Mouse (Mus musculus) midbrain, embryonic 11.5 days (tissue): Measurements from ENCODE around the gene Psmd13. TPM values are rescaled to one million over a fixed set of nuclear protein-coding genes. Genes with fewer than 3 reads are reported as not detected.

Source experiments
- ATAC-seq: fragments of 200-750 bp; cut with Nextera tagmentation; 2 replicates; pipeline ENCODE4 v1.8.0; 2017; ENCODE audit warnings: moderate TSS enrichment, moderate library complexity; ENCODE audit not compliant: low FRiP score
- DNase-seq: peaks from one replicate; pipeline ENCODE4 v3.0.0; 2015; ENCODE audit warnings: low spot score; ENCODE audit errors: missing footprints
- H3K27ac ChIP-seq: fragments of 300-500 bp; sonication (generic); 2 replicates; pipeline ENCODE4 v1.5.1; 2014; ENCODE audit warnings: low read depth, low read length
- H3K27me3 ChIP-seq: fragments of 300-500 bp; sonication (generic); 2 replicates; pipeline ENCODE4 v1.6.1; 2014; ENCODE audit warnings: mild to moderate bottlenecking, low read length, moderate library complexity, mixed read lengths; ENCODE audit not compliant: control insufficient read depth, insufficient read depth
- H3K36me3 ChIP-seq: fragments of 300-500 bp; sonication (generic); 2 replicates; pipeline ENCODE4 v1.6.1; 2014; ENCODE audit warnings: mild to moderate bottlenecking, low read length, moderate library complexity, mixed read lengths; ENCODE audit not compliant: control insufficient read depth, insufficient read depth
- H3K4me1 ChIP-seq: fragments of 300-500 bp; sonication (generic); 2 replicates; pipeline ENCODE4 v1.6.1; 2014; ENCODE audit warnings: low read length; ENCODE audit not compliant: control insufficient read depth, insufficient read depth
- H3K4me2 ChIP-seq: fragments of 300-500 bp; sonication (generic); 2 replicates; pipeline ENCODE4 v1.6.1; 2014; ENCODE audit warnings: mild to moderate bottlenecking, moderate library complexity
- H3K4me3 ChIP-seq: fragments of 300-500 bp; sonication (generic); 2 replicates; pipeline ENCODE4 v1.5.1; 2014; ENCODE audit warnings: low read depth, low read length
- H3K9ac ChIP-seq: fragments of 300-500 bp; sonication (generic); 2 replicates; pipeline ENCODE4 v1.6.1; 2014; ENCODE audit warnings: low read length
- H3K9me3 ChIP-seq: fragments of 300-500 bp; sonication (generic); 2 replicates; pipeline ENCODE4 v1.6.1; 2016; ENCODE audit warnings: low read length; ENCODE audit not compliant: control insufficient read depth
- WGBS: fragments of 180-500 bp; shearing (Covaris S2); extraction: QIAGEN DNeasy Blood & Tissue Kit; methylation state at CpG from one replicate; pipeline ENCODE4 v1.1.7; 2014; 5-methylcytosine and 5-hydroxymethylcytosine counted together
- polyA plus RNA-seq: library from polyadenylated mRNA; unstranded; fragments of >200 nt; fragmentation: Nextera tagmentation; extraction: Ambion mirVana; gene quantifications from 2 replicates; pipeline ENCODE4 v1.2.1, GENCODE M21; 2014

Psmd13 gene
- polyA plus RNA-seq, 1 experiment from 2014 or later: 173 TPM

GRCm38 (mm10) chr7:140855181-140855580 lies 26.6 kb upstream of the Psmd13 start:
- Histone ChIP-seq H3K27me3 (no peaks in the 10 kb centered on the region), H3K27ac (no peak overlapping the region), H3K36me3 (peaks cover 4% of the 10 kb centered on the region), H3K4me2 (peak overlapping the region; percentile 99), H3K9ac (peak overlapping the region; percentile 92; the same call in 1 of the 2 replicates), H3K9me3 (no peaks in the 10 kb centered on the region), H3K4me3 (peak overlapping the region; percentile 75), H3K4me1 (peaks cover 17% of the 10 kb centered on the region)
- 74% methylated on average over 9 of the region's 9 CpGs for WGBS
- peak; percentile 61 for DNase-seq
- no peak for ATAC-seq

- Histone ChIP-seq H3K27ac (peak within 1 kb of the TSS; percentile 84), H3K4me1 (peaks cover 17% of the 10 kb centered on the region), H3K27me3 (no peaks in the 10 kb centered on the region), H3K4me3 (peak within 1 kb of the TSS; percentile 75), H3K4me2 (peak within 1 kb of the TSS; percentile 99), H3K9ac (peak within 1 kb of the TSS; percentile 92), H3K36me3 (peaks cover 4% of the 10 kb centered on the region), H3K9me3 (no peaks in the 10 kb centered on the region)
- peak; percentile 78 for ATAC-seq
- DNase-seq: peak; percentile 97
- 2% methylated on average over 51 of the region's 51 CpGs for WGBS
Measured at GRCm38 (mm10) chr7:140855860-140856784, 25.6 kb upstream of the Psmd13 start, which contains the start of gene Gm45785. Gene Gm45785 (minus strand): TSS chr7:140856331.

GRCm38 (mm10) chr7:140856785-140857549 lies 24.8 kb upstream of the Psmd13 start, which contains the start of gene Ric8a:
Gene Ric8a (plus strand): TSS chr7:140856957.
- H3K4me1 ChIP-seq: peaks cover 17% of the 10 kb centered on the region
- ATAC-seq (peak; percentile 83), DNase-seq (peak; percentile 95)
- no peaks in the 10 kb centered on the region for H3K27me3 ChIP-seq
- H3K36me3 ChIP-seq: peaks cover 5% of the 10 kb centered on the region
- H3K4me3 ChIP-seq: peak within 1 kb of the TSS; percentile 75
- H3K4me2 ChIP-seq: peak within 1 kb of the TSS; percentile 99
- no peaks in the 10 kb centered on the region for H3K9me3 ChIP-seq
- H3K27ac ChIP-seq: peak within 1 kb of the TSS; percentile 84
- under 1% methylated on average over 49 of the region's 50 CpGs for WGBS
- peak within 1 kb of the TSS; percentile 92 for H3K9ac ChIP-seq

- WGBS: 42% methylated on average over 40 of the region's 40 CpGs
- ATAC-seq: peak; percentile 51
Measured at GRCm38 (mm10) chr7:140857550-140858505, 23.9 kb upstream of the Psmd13 start, which contains the start of gene Bet1l. Gene Bet1l (minus strand): TSS chr7:140857577.

DNA sequence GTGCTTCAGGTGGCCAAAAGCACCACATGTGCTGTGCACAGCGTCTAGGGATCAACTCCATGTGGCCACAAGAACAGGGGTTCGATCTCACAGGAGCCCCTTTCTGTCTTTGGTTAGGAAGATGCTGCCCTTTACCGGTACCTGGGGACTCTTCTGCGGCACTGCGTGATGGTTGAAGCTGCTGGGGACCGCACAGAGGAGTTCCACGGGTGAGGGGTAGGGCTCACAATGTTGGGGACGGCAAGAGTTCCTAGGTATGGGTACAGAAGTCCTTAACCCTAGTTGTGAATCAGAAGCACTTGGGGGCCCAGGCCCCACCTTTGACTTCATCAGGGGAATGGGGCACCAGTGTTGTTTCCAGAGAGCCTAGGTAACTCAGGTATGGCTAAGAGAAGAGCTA lies 23.0 kb upstream of the Psmd13 start:
- Histone ChIP-seq H3K4me3 (0 out of 2 replicates have a peak overlapping the region, but pooled peaks have one; percentile 75), H3K27ac (no peak overlapping the region), H3K9ac (no peak overlapping the region), H3K9me3 (no peaks in the 10 kb centered on the region), H3K27me3 (no peaks in the 10 kb centered on the region), H3K4me2 (peak overlapping the region; percentile 99), H3K36me3 (peaks cover 4% of the 10 kb centered on the region), H3K4me1 (peaks cover 17% of the 10 kb centered on the region)
- ATAC-seq (no peak), DNase-seq (peak; percentile 51)
- 95% methylated on average over 8 of the region's 8 CpGs for WGBS

More at GRCm38 (mm10) chr7:140857550-140858505, 23.9 kb upstream of the Psmd13 start, which contains the start of gene Bet1l:
- Histone ChIP-seq H3K27me3 (no peaks in the 10 kb centered on the region), H3K4me1 (peaks cover 17% of the 10 kb centered on the region), H3K9me3 (no peaks in the 10 kb centered on the region), H3K4me3 (peak within 1 kb of the TSS; percentile 75), H3K4me2 (peak within 1 kb of the TSS; percentile 99), H3K9ac (peak within 1 kb of the TSS; percentile 92), H3K27ac (peak within 1 kb of the TSS; percentile 84), H3K36me3 (peaks cover 4% of the 10 kb centered on the region)
- DNase-seq: peak; percentile 85

DNA sequence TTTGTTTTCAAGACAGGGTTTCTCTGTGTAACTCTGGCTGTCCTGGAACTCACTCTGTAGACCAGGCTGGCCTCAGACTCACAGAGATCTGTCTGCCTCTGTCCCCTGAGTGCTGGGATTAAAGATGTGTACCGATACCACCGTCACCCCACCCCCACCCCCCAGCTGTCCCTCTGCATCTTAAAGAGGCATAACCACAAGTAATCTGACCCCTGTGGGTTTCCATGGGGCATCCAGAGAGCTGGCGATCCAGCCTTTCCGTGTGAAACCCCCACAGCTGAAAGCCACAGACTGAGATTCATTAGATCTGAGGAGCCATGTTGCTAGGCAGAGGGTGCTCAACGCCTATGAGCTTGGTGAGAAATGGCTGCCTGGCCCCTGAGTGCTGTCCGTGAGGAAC lies 21.8 kb upstream of the Psmd13 start:
- H3K36me3 ChIP-seq: peaks cover 4% of the 10 kb centered on the region; the same call in 1 of the 2 replicates
- H3K9ac ChIP-seq: no peak overlapping the region

DNA sequence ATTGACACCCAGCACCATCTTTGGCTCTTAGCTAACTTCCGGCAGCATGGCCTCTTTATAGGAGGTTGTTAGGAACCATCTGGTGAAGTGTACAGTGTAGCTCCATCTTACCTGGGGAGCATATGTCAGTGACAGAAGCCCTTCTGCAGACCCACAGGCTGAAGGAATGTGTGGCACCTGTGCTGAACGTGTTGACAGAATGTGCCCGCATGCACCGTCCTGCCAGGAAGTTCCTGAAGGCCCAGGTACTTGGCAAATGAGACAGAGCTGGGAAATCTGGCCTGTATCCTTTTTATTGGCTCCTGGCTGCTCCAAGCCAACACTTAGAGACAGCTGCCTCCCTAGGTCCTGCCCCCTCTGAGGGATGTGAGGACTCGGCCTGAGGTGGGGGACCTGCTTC lies 21.0 kb upstream of the Psmd13 start:
- ATAC-seq: no peak
- Histone ChIP-seq H3K36me3 (peaks cover 4% of the 10 kb centered on the region; the same call in 1 of the 2 replicates), H3K4me1 (peaks cover 10% of the 10 kb centered on the region), H3K4me2 (no peak overlapping the region), H3K9ac (no peak overlapping the region), H3K27me3 (no peaks in the 10 kb centered on the region), H3K9me3 (no peaks in the 10 kb centered on the region), H3K4me3 (no peak overlapping the region), H3K27ac (no peak overlapping the region)
- 89% methylated on average over 5 of the region's 5 CpGs for WGBS
- peak; percentile 67 for DNase-seq

More for the DNA sequence above, 21.8 kb upstream of the Psmd13 start:
- H3K4me1 ChIP-seq: peaks cover 17% of the 10 kb centered on the region
- H3K4me2 ChIP-seq: no peak overlapping the region
- no peaks in the 10 kb centered on the region for H3K27me3 ChIP-seq
- H3K27ac ChIP-seq: no peak overlapping the region
- no peak overlapping the region for H3K4me3 ChIP-seq
- no peak for ATAC-seq
- H3K9me3 ChIP-seq: no peaks in the 10 kb centered on the region
- WGBS: 80% methylated on average over 6 of the region's 6 CpGs
- DNase-seq: peak; percentile 44

DNA sequence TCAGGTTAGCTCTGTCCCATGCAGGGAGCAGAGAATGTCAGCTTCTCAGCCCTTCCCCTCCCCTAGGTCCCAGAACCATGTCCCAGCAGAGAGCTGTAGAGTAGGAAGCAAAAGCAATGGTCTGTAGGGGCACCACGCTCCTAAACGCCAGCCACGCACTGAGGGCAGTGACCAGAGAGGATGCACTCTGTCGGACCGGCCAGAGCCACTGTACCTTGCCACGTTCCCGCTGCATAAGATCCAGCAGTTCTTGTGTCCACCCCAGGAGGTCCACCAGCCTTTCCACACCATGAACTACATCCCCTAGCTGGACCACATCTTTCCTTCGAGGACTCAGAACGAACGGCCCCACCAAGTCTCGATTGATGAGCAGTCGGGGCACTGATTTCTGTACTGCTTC lies 17.0 kb upstream of the Psmd13 start:
- no peaks in the 10 kb centered on the region for H3K4me1 ChIP-seq
- peaks cover 4% of the 10 kb centered on the region; the same call in 1 of the 2 replicates for H3K36me3 ChIP-seq
- H3K27ac ChIP-seq: no peak overlapping the region
- H3K4me3 ChIP-seq: no peak overlapping the region
- WGBS: 94% methylated on average over 12 of the region's 12 CpGs
- H3K9ac ChIP-seq: no peak overlapping the region
- H3K27me3 ChIP-seq: no peaks in the 10 kb centered on the region
- H3K4me2 ChIP-seq: no peak overlapping the region
- DNase-seq (no peak), ATAC-seq (no peak)
- H3K9me3 ChIP-seq: no peaks in the 10 kb centered on the region
